Mouse (Mus musculus): ENCODE results near the gene Hopx. TPM values are rescaled to one million over a fixed set of nuclear protein-coding genes. Genes with fewer than 3 reads are reported as not detected.

The Hopx gene
- total RNA-seq (2021) (1 to 10 TPM; 1.8 to 3.4 TPM), polyA plus RNA-seq (2012; rRNA removed) (4.0 and 8.8 TPM in 2 replicates)
- long read RNA-seq, partial matches to known transcripts = 0 of 6 reads
- long read RNA-seq, other reads (novel, unspliced or antisense) = 0 of 6 reads

DNA sequence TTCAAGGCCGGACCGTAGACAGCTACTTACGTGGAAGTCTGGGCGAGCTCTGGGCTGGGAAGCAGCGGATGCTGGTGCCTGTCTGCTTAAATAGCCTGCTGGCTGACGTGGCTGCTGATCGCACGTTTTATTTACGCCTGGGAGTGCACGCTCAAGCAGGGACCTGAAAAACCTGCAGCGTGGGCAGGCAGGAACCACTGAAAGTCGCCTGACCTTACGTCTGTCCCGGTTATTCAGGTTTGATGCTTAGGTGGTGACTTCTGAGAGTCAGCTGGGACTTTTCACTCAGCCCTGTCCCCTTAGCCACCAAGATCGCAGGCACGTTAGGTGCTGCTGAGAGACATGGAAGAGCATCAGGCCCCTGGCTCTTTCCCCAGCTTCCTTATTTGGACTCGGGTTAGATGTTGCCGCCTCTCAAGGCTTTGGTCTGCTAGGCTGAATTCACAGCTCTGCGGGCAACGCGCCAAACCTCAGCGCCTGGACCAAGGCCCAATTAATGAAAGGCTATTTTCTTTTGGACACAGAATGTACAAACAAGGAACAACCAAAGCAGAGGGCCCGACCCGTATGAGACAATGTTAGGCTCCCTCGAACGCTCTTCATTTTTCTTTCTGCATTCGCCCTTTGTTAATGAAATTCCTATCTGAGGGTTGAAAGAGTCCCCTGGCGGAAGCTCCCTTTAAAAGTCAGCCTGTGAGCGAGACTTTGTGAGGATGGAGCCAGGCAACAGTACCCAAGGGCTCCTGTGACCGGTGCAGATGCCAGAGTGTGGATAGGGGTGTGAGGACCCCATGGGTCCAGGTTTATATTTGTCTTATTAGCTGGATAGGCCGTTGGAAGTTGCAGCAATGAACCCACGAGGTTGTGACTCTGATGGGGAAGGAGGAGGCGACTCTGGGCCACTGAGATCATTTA lies at the start of gene Hopx:
TSS of gene Hopx (minus strand) at position 305 of the 915 bp plus-strand sequence.
- peak; percentile 72 for DNase-seq

DNA sequence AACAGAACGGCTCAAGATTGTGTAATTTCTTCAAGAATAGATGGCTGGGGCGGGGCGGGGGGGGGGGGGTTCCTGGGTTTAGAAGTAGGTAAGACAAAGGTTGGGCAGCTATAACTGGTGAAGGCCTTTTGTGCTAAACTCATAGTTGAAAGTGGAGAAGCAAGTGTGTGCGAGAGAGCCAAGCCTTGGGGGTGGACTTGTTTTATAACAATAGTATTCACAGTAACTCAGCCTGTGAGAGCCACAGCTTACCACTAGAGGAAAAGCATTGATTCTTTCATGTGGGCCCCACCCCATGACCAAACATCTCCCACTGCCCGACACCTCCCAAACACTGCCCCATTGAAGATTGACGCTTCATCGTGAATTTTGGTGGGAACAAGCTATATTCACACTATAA lies 48.7 kb upstream of the Hopx start:
- no peak for DNase-seq

DNA sequence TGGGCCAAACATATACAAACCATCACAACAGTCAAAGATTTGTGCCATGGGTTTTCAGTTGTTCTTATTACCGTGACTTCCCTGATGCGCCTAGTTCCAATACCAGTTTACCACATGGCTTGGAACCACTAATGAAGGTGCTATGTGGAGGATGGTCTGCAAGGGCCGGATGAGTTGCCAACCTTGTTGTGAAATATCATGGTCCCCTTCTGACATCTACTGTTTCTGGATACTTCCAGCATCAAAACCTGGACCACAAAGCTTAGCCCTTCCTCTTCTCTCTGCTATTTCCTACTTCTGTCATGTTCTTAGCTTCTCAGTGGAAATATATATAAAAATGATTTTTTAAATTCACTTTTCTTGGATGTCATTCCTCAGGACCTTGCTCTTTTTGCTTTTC lies 47.6 kb upstream of the Hopx start:
- no peak for DNase-seq

DNA sequence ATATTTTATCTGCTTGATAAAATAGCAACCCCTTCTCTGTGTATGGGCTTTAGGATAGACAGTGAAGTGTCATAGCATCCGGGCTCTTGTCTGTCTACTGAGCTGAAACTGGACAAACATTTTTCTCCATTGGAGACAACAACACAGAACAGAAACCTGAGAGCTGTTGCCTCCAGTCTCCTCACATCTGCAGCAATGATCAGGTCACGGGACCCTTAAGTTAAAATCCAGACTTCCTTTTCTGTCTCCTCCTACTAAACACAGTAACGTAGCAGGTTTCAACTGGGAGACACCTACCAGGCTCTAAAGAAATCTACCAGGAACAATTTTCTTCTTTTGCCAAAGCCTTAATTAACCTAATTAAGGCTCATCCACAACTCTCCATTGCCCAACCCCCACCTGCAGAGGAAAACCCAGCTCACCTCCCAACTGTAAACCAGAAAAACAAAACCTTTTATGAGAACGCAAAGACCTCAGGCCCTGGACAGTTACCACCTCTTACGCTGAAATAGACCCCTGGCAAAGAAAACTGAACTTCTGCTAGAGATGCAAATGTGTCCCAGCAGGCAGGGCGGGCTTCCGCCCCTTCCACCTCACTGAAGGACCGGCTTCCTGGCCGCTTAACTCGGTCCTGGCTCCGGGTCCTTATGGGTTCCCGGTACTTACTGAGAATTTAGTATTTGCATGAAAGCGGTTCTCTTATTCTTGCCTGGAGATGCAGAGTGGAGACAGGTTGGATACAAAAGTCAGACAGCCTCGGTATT lies 43.0 kb upstream of the Hopx start:
- DNase-seq = no peak

DNA sequence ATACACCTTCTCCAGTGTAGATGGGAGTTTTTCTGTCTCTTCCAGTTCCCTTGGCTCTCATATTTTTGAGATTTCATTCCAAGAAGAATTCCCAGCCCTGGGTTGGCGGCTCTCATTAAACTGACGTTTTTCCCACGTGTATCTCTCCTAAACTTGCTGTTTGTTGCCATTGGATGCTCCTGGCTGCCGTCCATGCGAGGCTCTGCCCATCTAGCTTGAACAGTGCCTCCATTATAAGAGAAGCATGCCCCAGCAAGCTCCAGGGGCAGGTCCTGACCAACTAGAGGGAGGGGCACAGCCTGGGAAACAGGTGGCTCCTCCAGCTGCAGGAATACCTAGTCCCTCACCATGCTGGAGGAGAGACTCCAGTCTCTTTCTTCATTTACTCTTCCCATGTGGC lies 42.0 kb upstream of the Hopx start:
- DNase-seq = no peak

DNA sequence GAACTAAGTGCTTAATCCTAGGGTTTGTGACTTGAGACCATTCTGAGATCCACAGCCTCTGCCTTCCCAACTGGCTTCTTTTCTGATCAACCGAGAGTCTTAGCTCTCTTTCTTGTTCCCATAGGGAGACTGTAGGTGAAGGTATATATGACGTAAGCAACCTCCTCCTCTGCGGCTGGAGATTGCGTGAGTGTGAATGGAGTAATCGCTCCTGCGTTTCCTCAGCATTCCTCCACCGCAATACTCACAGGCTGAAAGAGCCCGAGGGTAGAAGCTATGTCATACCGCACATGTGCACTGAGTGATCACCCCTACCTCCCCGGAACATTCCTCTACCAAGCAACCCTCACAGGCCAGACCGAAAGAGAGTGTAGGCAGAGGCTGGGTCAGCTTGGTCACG lies 40.6 kb upstream of the Hopx start:
- no peak for DNase-seq

DNA sequence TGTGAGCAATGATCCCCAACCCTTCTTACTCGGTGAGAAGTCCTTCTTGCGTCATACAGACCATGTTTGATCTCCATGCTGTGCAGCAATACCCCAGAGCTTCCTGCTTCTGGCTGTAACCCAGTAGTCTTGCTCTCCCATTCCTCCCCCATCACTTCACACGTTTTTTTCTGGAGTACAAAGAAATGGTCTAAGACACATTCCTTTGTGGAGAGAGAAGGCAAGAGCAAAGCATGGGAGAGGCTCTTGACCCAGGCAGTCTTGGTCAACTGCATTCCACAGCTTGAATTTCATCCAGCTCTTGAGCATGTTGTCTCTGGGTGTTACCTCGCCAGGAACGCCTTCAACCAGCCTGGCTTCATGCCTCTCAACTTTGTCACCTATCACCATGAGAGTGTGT lies 39.9 kb upstream of the Hopx start:
- DNase-seq = no peak

DNA sequence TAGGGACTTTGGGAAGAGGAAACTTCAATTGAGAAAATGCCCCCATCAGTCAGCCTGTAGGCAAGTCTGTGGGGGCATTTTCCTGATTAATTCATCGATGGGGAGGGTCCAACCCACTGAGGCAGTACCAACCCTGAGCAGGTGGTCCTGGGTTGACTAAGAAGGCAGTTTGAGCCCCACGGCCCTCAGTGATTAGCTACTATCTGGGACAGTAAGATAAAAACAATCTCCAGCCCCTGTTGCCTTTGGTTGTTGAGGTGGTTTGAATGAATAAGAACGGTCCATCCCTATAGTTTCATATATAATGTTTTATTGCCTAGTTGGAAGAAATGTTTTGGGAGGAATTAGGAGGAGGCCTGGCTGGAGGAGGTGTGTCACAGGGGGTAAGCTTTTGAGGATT lies 36.8 kb upstream of the Hopx start:
- DNase-seq = no peak

DNA sequence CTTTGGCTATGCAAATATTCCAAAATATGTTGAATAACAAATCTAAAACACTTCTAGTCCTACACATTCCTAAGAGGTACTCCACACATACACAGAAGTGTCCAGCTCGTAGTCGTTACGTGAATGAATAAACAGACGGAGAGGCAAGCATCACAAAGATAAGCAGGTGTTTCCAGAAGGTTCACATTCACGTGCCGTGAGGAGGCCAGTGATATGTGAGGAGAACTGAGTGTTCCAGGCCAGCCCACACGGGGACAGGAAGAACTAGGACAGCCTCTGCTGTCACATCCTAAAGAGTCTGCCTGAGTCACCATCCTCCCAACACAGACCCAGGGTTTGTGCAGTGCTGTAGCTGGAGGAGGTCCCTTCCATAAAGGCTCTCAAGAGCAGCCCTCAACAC lies 36.2 kb upstream of the Hopx start:
- no peak for DNase-seq

DNA sequence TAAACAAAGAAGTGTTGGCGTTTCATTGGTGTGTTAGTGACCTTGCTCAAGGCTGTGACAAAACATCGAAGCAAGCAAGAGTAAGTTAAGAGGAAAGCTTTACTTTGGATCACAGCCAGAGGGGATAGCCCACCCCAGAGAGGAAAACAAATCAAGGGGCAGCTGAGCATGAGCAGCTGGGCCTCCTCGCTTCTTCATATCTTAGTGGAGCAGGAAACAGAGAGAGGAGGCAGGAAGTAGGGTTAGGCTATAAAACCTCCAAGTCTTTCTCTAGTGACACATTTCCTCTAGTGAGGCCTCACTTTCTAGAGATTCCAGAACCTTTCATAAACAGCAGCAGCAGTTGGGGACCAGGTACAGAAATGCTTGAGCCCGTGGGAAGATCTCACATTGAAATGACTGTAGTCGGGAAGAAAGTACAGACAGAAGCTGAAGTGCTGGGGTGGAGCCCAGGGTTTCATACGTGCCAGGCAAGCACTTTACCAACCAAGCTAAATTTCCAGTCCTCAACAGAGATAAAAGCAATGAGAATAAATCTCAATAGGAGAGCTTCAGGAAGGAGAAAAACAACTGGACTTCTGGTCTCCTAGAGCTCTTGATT lies 33.2 kb upstream of the Hopx start:
- DNase-seq = no peak

DNA sequence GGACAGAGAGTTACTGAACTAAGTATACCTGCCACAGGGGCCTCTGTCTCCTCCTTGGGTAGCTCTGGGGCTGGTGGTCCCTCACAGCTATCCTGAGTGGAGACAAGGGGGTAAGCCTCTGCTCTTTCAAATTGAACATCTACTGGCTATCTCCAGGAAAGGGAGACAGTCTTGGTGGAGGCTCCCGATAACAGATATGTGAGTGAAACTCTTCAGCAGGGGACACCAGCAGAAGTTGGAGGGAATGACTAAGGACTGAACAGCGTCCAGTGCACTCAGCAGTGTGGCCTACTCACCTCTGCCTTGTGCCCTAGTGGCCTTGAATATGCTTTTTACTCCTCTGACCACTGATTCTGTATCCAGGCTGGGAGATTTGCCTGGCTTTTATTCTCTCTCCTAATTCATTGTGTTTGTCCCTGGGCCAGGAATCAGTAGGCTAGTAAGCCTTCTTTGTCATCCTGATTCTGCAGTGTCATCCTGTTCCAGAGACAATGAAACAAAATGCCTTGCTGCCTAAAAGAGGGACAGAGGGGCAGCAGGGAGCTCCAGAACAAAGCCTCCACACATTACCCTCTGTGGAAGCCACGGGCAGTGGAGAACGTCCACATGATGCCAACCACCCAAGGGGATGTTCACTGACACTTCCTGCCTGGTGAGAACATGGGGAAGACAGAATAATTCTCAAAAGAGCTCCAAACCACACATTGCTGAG lies 31.7 kb upstream of the Hopx start:
- DNase-seq = no peak

DNA sequence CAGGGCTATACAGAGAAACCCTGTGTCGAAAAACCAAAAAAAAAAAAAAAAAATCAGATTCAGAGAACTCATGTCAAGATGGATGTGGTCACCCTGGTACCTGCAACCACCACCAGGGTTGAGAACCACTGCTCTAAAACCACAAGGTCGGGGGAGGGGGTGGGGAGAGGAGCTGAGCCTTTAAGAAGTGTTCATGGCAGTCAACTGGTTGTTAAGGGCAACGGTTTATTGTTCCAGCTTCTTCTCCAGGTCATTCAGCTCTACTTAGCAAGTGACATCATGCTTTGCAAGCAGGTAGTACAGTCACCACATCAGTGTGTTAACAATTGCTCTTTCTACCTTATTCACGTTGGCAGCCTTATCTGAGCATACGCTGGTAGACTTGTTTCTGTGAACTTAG lies 29.7 kb upstream of the Hopx start:
- no peak for DNase-seq

DNA sequence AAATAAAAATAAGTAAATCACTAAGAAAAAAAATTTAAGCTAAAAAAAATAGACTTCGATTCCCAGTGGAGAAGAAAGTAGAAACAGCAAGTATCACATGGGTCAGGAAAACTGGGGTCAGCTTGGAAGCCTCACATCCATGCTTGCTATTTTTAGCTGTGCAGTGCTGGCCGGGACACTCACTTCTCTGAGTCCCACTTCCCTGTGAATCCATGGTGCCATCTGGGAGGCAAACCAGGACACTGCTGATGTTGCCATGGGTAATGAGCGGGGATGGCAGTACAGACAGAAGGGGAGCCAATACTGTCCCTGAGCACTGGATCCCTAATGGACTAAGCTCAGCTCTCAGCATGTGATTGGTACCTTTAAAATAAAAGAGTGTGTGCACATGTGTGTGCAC lies 28.2 kb upstream of the Hopx start:
- no peak for DNase-seq

DNA sequence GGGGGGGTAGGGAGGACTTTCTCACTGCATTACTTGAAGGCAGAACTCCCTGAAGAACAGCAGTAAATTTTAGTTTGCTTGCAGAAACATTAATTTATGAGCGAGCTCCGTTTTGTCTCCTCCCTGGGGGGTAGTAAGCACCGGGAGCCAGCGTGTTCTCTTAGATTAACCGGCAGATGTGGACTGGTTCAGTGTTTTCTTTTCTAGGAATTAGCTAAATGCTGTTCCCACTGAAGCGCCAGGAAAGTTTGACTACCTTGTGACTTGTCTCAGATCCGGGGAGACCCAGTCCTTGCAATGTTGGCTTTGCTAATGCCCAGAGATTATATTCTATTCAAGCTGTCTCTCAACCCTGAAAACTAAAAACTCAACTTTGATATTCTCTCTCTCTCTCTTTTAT lies 26.4 kb upstream of the Hopx start:
- no peak for DNase-seq

DNA sequence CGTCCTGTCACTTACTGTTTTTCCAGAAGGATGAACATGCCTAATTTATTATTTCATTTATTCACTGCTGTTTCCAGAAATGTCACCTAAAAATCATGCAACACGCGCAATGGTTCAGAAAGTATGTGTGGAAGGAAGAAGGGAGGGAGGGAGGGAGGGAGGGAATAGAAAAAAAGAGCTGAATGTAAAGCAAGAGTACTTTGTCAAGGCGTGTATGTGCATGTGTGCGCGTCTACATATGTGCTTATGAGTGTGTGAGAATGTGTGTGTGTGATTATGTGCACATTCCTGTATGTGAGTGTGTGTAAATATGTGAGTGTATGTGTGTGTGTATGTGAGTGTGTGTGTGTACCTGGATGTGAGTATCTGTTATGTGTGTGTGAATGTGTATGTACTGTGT lies 25.9 kb upstream of the Hopx start:
- DNase-seq = no peak

DNA sequence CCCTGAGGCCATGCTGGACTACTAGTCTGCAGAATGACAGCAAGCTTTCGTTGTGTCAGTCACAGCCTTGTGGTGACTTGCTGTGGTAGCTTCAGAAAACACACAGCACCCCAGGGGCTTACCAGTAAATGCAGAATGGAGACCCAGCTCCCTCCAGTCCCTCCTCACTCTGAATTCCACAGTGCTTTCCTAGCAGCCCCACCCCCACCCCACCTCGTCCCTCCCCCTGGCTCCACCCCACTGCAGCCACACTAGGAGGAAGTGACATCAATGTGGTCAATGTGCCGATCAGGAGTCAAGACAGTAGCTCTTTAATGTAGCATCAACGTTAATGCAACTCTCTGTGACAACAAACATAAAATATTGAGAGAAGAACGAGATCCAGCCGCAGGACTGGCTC lies 25.2 kb upstream of the Hopx start:
- DNase-seq = no peak

DNA sequence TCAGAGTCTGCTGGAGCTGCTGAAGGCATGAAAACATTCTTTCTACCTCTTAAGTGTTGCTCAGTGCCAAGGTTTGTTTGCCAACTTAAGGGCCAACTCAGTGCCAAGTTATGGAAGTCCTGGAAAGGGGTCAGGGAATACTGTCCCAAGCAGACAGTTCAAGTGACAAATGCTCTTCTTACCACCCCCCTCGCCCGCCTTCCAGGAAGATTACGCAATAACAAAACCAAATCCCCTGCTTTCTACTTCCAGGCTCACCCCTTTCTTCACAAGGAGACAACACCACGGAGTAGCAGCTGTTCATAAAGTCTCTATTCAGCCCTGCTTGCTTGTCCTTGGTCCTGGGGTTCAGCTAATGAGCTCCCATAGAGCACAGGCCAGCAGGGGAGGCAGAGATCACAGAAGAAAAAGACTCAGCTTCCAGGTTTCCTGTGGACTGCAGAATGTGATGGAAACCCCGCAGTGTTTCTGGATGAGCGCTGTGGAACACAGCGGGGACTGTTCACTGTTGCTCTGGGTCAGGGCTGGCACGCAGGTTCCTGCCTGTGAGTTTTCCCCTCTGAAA lies 22.9 kb upstream of the Hopx start:
- DNase-seq = peak; percentile 45

DNA sequence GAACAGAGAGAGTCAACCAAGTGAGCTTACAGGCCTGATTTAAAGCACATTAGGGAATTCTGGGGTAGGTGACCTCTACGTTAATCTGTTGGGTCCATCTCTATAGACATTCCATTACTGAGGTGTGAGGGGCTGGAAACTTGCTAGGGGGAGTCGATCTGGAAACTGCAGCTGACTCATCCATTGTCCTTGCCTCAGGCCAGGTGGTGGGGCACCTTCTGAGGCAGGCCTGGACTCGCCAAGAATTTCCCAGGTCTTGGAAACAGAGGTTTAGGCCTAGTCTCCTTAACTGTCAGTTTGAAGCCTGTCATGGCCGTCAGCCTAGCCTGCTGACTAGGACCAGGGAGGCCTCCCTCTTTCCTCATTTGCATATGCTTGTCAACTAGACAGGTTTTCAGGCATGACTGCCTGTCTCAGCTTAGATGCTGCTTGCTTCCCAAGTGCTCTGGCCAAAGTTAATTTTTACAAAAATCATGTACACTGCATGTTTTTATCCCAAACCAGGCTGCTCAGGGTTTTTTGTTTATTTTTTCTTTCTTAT lies 21.8 kb upstream of the Hopx start:
- DNase-seq = no peak

DNA sequence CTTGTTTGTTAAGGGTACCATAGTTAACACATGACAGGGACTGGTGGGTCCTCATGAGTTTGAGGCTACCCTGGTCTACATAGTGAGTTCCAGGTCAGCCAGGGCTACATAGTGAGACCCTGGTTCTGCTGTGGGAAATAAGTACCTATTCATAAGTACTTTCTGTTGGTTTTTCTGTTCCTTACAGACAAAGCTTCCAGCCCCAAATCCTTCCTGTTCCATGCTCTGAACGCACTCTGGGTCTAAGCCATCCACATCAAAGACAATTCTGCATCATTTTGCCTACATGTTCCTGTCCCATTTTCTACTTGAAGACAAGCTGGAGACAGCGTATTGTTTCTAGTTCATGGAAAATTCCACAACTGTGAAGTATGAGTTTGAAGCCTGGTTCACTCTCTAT lies 20.0 kb upstream of the Hopx start:
- DNase-seq = no peak

DNA sequence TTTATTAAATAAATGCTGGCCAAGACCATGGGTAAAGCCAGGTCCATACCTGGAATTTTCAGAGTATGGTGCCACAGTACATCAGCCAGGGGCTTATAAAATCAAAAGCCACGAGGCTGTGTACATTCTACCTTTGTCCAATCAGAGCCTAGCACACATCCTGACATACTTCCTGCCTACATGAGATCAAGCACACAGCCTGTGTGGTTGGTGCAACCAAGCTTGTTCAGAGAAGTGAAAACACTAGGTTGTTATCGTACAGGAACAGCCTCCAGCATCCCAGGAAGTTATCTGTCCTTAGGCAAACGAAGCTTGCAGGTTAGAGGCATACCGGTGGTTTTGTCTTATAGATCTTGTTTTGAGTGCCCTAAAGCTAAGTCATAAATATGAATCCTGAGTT lies 19.5 kb upstream of the Hopx start:
- no peak for DNase-seq

DNA sequence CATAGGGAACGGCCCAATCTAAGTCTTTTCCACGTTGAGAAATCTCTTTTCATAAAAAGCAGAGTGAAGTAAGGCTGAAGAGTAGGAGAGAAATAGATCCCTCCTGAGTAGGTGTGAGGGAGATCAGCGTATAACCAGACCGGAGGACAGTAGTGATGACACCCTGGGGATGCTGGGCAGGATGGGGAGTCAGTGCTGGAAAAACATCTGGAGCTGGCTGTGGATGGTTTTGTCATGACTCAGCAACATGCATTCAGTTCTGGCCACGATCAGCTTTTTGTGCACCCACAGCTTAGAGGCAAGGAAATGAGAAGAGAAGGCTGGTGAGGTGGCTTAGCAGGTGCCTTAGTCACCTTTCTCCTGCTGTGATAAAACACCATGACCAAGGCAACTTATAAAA lies 19.0 kb upstream of the Hopx start:
- no peak for DNase-seq
